Comparison of ENCODE assay signal across 16 mouse cellular contexts in the genomic region with DNA sequence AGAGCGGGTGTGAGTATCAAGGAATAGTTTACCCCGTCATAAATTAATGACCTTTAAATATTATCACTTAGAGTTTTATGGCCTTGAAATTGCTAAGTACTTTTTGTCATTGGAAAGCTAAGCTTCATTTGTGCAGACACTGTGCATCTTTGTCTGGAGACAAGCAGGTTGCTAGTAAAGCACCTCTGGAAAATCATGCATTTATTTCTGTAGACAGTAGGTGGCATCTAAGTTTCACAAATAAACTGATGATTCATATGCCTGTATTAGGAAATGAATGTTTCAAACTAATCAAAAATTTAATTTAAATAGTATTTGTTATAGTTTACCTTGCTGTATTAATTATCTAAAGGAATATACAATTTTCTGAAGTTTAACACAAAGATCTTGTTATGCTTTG. TPM values are rescaled to one million over a fixed set of nuclear protein-coding genes. Genes with fewer than 3 reads are reported as not detected.
DNase-seq lines count a peak whose midpoint lies in the region; ATAC-seq and TF ChIP-seq lines count a peak whose summit lies in the region.
"Had no signal": no experiment of that assay in that cellular context is flagged by ENCODE, and none has a peak within 500 bp of the region (broad histone marks: within the 10 kb centered on the region; RNA-seq: fewer than 3 reads in every experiment).

No protein-coding gene starts in this region.

- H3K4me1 ChIP-seq in forebrain, embryonic 14.5 days (ENCODE audit: control insufficient read depth, insufficient read depth, low read length), result no peaks in the 10 kb centered on the region
- H3K4me1 ChIP-seq in forebrain, embryonic 10.5 days, result no peaks in the 10 kb centered on the region
- H3K4me1 ChIP-seq: neural tube, embryonic 13.5 days had no signal

- H3K4me3 ChIP-seq in forebrain, embryonic 14.5 days (ENCODE audit: low read depth, low read length), result no peak overlapping the region
- H3K4me3 ChIP-seq in forebrain, embryonic 10.5 days, result no peak overlapping the region
- H3K4me3 ChIP-seq in left cerebral cortex, adult 2 months, result no peak overlapping the region
- H3K4me3 ChIP-seq: neural tube, embryonic 13.5 days had no signal

- H3K9me3 ChIP-seq in forebrain, embryonic 14.5 days (replicated peaks; ENCODE audit: control insufficient read depth, low read length), result no peaks in the 10 kb centered on the region
- H3K9me3 ChIP-seq in forebrain, embryonic 10.5 days, result no peaks in the 10 kb centered on the region
- H3K9me3 ChIP-seq: neural tube, embryonic 13.5 days had no signal

- H3K27ac ChIP-seq in forebrain, embryonic 14.5 days (ENCODE audit: low read depth, low read length), result no peak overlapping the region
- no peak overlapping the region for H3K27ac ChIP-seq in forebrain, embryonic 10.5 days
- no peak overlapping the region for H3K27ac ChIP-seq in left cerebral cortex, adult 2 months
- H3K27ac ChIP-seq: neural tube, embryonic 13.5 days had no signal

- peak; percentile 58 for TF ChIP-seq CTCF in left cerebral cortex, adult 2 months (IDR thresholded peaks at IDR 0.05)

- H3K9ac ChIP-seq in forebrain, embryonic 14.5 days (ENCODE audit: low read length), result no peak overlapping the region
- H3K9ac ChIP-seq: neural tube, embryonic 13.5 days had no signal

- WGBS in forebrain, embryonic 14.5 days, result 86% methylated on average over 2 of the region's 2 CpGs
- 89% methylated on average over 2 of the region's 2 CpGs for WGBS in forebrain, embryonic 10.5 days

- intact Hi-C loops in left cerebral cortex, adult 2 months (cut with DNase I), result no loop called here
- intact Hi-C loops in left cerebral cortex, postnatal 36 days (cut with DNase I), result no loop called here

- H3K27me3 ChIP-seq in forebrain, embryonic 14.5 days (replicated peaks; ENCODE audit: control insufficient read depth, insufficient read depth, low read length), result no peaks in the 10 kb centered on the region
- no peaks in the 10 kb centered on the region for H3K27me3 ChIP-seq in forebrain, embryonic 10.5 days (ENCODE audit: poor library complexity, severe bottlenecking)
- H3K27me3 ChIP-seq: neural tube, embryonic 13.5 days had no signal

- H3K4me2 ChIP-seq in forebrain, embryonic 14.5 days (ENCODE audit: low read length), result no peak overlapping the region
- H3K4me2 ChIP-seq: midbrain, embryonic 11.5 days; neural tube, embryonic 13.5 days had no signal

- no peaks in the 10 kb centered on the region for H3K36me3 ChIP-seq in forebrain, embryonic 14.5 days (ENCODE audit: control insufficient read depth, insufficient read depth, low read length)
- H3K36me3 ChIP-seq in forebrain, embryonic 10.5 days (replicated peaks), result no peaks in the 10 kb centered on the region
- H3K36me3 ChIP-seq: neural tube, embryonic 13.5 days had no signal

- DNase-seq in forebrain, embryonic 14.5 days (ENCODE audit: low spot score), result peak; percentile 53
- no peak for DNase-seq in forebrain, embryonic 10.5 days (ENCODE audit: extremely low spot score, low spot score)
- DNase-seq in left cerebral cortex, adult 2 months (ENCODE audit: extremely low spot score in 1 of 2, low spot score in 2 of 2), result no peak
- no peak for DNase-seq in left cerebral cortex, postnatal 36 days (ENCODE audit: low spot score in 2 of 2)
- peak; percentile 18 for DNase-seq in Muller cell, postnatal 12 days (ENCODE audit: inconsistent ontology term)
- peak; percentile 29 for DNase-seq in retina, embryonic 14.5 days (ENCODE audit: low spot score)
- no peak for DNase-seq in urinary bladder, postnatal 25 days (ENCODE audit: low spot score)
- DNase-seq: heart, adult 11 months; kidney, postnatal 25 days; liver; thymus, adult 18-20 months had no signal

- ATAC-seq in forebrain, embryonic 14.5 days, result no peak

RNA-seq across cellular contexts. Expression of a gene that starts 41.1 kb away (rescaled TPM):
- polyA plus RNA-seq in forebrain, embryonic 14.5 days (2014; fragmentation: Nextera tagmentation; extraction: Ambion mirVana), result not detected in 2 replicates
- polyA plus RNA-seq in forebrain, embryonic 10.5 days (2016; fragmentation: Nextera tagmentation; extraction: Ambion mirVana), result 0.52 and 0.74 TPM in 2 replicates
- not detected for total RNA-seq in left cerebral cortex, adult 2 months (2021)
- total RNA-seq in left cerebral cortex, postnatal 36 days (2021), result not detected
- total RNA-seq: adrenal gland, postnatal 4 days; heart, postnatal 25 days had no signal
- polyA plus RNA-seq: intestine, embryonic 14.5 days; midbrain, embryonic 11.5 days; neural tube, embryonic 13.5 days had no signal

RNA-seq across cellular contexts. Expression of a gene that starts 58.8 kb away (rescaled TPM):
- 154 and 194 TPM in 2 replicates for polyA plus RNA-seq in forebrain, embryonic 14.5 days (2014; fragmentation: Nextera tagmentation; extraction: Ambion mirVana)
- 248 and 251 TPM in 2 replicates for polyA plus RNA-seq in forebrain, embryonic 10.5 days (2016; fragmentation: Nextera tagmentation; extraction: Ambion mirVana)
- total RNA-seq in left cerebral cortex, adult 2 months (2021), result 10 to 100 TPM; 26.8 to 31.5 TPM
- total RNA-seq in left cerebral cortex, postnatal 36 days (2021), result 10 to 100 TPM; 29.8 to 31.0 TPM

Comparison
In these comparisons a context has a peak if more than half of its experiments do, and no peak if none do; other contexts are left out.
1. DNase-seq: peak in forebrain, embryonic 14.5 days (single experiment), Muller cell, postnatal 12 days (single experiment) and retina, embryonic 14.5 days (single experiment); none in forebrain, embryonic 10.5 days (single experiment), left cerebral cortex, adult 2 months (0 of 2), left cerebral cortex, postnatal 36 days (0 of 2) and urinary bladder, postnatal 25 days (single experiment).